Mouse (Mus musculus): ENCODE measurements around the gene Ankrd13d. TPM values are rescaled to one million over a fixed set of nuclear protein-coding genes. Genes with fewer than 3 reads are reported as not detected.

Ankrd13d gene
- polyA plus RNA-seq, 1 experiment from 2014 or later = 2.1 TPM

- Histone ChIP-seq H3K27ac (ENCODE audit: low read depth, low read length) (no peak overlapping the region), H3K4me2 (peak overlapping the region; percentile 93), H3K36me3 (ENCODE audit: control insufficient read depth, insufficient read depth, low read length) (peaks cover 24% of the 10 kb centered on the region), H3K4me1 (ENCODE audit: control insufficient read depth, insufficient read depth, low read length) (no peaks in the 10 kb centered on the region), H3K4me3 (ENCODE audit: low read depth, low read length) (peak overlapping the region; percentile 63), H3K27me3 (ENCODE audit: control insufficient read depth, insufficient read depth, low read length) (peaks cover 3% of the 10 kb centered on the region), H3K9ac (ENCODE audit: low read depth, low read length) (no peak overlapping the region), H3K9me3 (replicated peaks; ENCODE audit: control insufficient read depth, low read length) (no peaks in the 10 kb centered on the region)
- WGBS (ENCODE audit: insufficient replicate concordance) = 56% methylated on average over 7 of the region's 7 CpGs
- ATAC-seq (replicated peaks; ENCODE audit: insufficient number of reproducible peaks, low FRiP score, low TSS enrichment) = no peak
These were observed 716 bp upstream of the Ankrd13d start for GRCm38 (mm10) chr19:4283653-4284052.

GRCm38 (mm10) chr19:4280425-4280824 lies 2.5 kb downstream of the Ankrd13d start:
- H3K9ac ChIP-seq (ENCODE audit: low read depth, low read length) = no peak overlapping the region
- peaks cover 3% of the 10 kb centered on the region for H3K27me3 ChIP-seq (ENCODE audit: control insufficient read depth, insufficient read depth, low read length)
- H3K4me1 ChIP-seq (ENCODE audit: control insufficient read depth, insufficient read depth, low read length) = no peaks in the 10 kb centered on the region
- 86% methylated on average over 9 of the region's 9 CpGs for WGBS (ENCODE audit: insufficient replicate concordance)
- ATAC-seq (replicated peaks; ENCODE audit: insufficient number of reproducible peaks, low FRiP score, low TSS enrichment) = no peak
- H3K27ac ChIP-seq (ENCODE audit: low read depth, low read length) = no peak overlapping the region
- H3K9me3 ChIP-seq (replicated peaks; ENCODE audit: control insufficient read depth, low read length) = no peaks in the 10 kb centered on the region
- H3K4me2 ChIP-seq = no peak overlapping the region
- H3K36me3 ChIP-seq (ENCODE audit: control insufficient read depth, insufficient read depth, low read length) = no peaks in the 10 kb centered on the region
- no peak overlapping the region for H3K4me3 ChIP-seq (ENCODE audit: low read depth, low read length)

GRCm38 (mm10) chr19:4279487-4279886 lies 3.5 kb downstream of the Ankrd13d start:
- no peak overlapping the region for H3K9ac ChIP-seq (ENCODE audit: low read depth, low read length)
- peaks cover 3% of the 10 kb centered on the region for H3K27me3 ChIP-seq (ENCODE audit: control insufficient read depth, insufficient read depth, low read length)
- 90% methylated on average over 1 of the region's 1 CpGs for WGBS (ENCODE audit: insufficient replicate concordance)
- H3K36me3 ChIP-seq (ENCODE audit: control insufficient read depth, insufficient read depth, low read length) = no peaks in the 10 kb centered on the region
- no peak overlapping the region for H3K4me3 ChIP-seq (ENCODE audit: low read depth, low read length)
- no peak overlapping the region for H3K4me2 ChIP-seq
- ATAC-seq (replicated peaks; ENCODE audit: insufficient number of reproducible peaks, low FRiP score, low TSS enrichment) = no peak
- no peaks in the 10 kb centered on the region for H3K9me3 ChIP-seq (replicated peaks; ENCODE audit: control insufficient read depth, low read length)
- H3K27ac ChIP-seq (ENCODE audit: low read depth, low read length) = no peak overlapping the region
- H3K4me1 ChIP-seq (ENCODE audit: control insufficient read depth, insufficient read depth, low read length) = no peaks in the 10 kb centered on the region

GRCm38 (mm10) chr19:4270972-4271371 lies 12.0 kb downstream of the Ankrd13d start:
- peaks cover 37% of the 10 kb centered on the region for H3K27me3 ChIP-seq (ENCODE audit: control insufficient read depth, insufficient read depth, low read length)
- no peaks in the 10 kb centered on the region for H3K9me3 ChIP-seq (replicated peaks; ENCODE audit: control insufficient read depth, low read length)
- H3K4me3 ChIP-seq (ENCODE audit: low read depth, low read length) = no peak overlapping the region
- H3K9ac ChIP-seq (ENCODE audit: low read depth, low read length) = no peak overlapping the region
- no peak overlapping the region for H3K27ac ChIP-seq (ENCODE audit: low read depth, low read length)
- 86% methylated on average over 11 of the region's 11 CpGs for WGBS (ENCODE audit: insufficient replicate concordance)
- no peak overlapping the region for H3K4me2 ChIP-seq
- 0 out of 2 replicates have a peak, but pooled peaks cover 4% of the 10 kb centered on the region for H3K4me1 ChIP-seq (ENCODE audit: control insufficient read depth, insufficient read depth, low read length)
- no peaks in the 10 kb centered on the region for H3K36me3 ChIP-seq (ENCODE audit: control insufficient read depth, insufficient read depth, low read length)
- ATAC-seq (replicated peaks; ENCODE audit: insufficient number of reproducible peaks, low FRiP score, low TSS enrichment) = no peak

GRCm38 (mm10) chr19:4270187-4270586 lies 12.8 kb downstream of the Ankrd13d start:
- H3K27ac ChIP-seq (ENCODE audit: low read depth, low read length) = no peak overlapping the region
- H3K4me3 ChIP-seq (ENCODE audit: low read depth, low read length) = no peak overlapping the region
- no peak overlapping the region for H3K4me2 ChIP-seq
- no peaks in the 10 kb centered on the region for H3K9me3 ChIP-seq (replicated peaks; ENCODE audit: control insufficient read depth, low read length)
- H3K9ac ChIP-seq (ENCODE audit: low read depth, low read length) = no peak overlapping the region
- H3K36me3 ChIP-seq (ENCODE audit: control insufficient read depth, insufficient read depth, low read length) = no peaks in the 10 kb centered on the region
- 0 out of 2 replicates have a peak, but pooled peaks cover 4% of the 10 kb centered on the region for H3K4me1 ChIP-seq (ENCODE audit: control insufficient read depth, insufficient read depth, low read length)
- WGBS (ENCODE audit: insufficient replicate concordance) = 52% methylated on average over 6 of the region's 6 CpGs
- peaks cover 38% of the 10 kb centered on the region for H3K27me3 ChIP-seq (ENCODE audit: control insufficient read depth, insufficient read depth, low read length)
- no peak for ATAC-seq (replicated peaks; ENCODE audit: insufficient number of reproducible peaks, low FRiP score, low TSS enrichment)

- Histone ChIP-seq H3K36me3 (ENCODE audit: control insufficient read depth, insufficient read depth, low read length) (no peaks in the 10 kb centered on the region), H3K9ac (ENCODE audit: low read depth, low read length) (peak within 1 kb of the TSS; percentile 66), H3K4me3 (ENCODE audit: low read depth, low read length) (peak within 1 kb of the TSS; percentile 56), H3K4me1 (ENCODE audit: control insufficient read depth, insufficient read depth, low read length) (0 out of 2 replicates have a peak, but pooled peaks cover 4% of the 10 kb centered on the region), H3K4me2 (peak within 1 kb of the TSS; percentile 87), H3K27ac (ENCODE audit: low read depth, low read length) (no peak within 1 kb of the TSS), H3K27me3 (ENCODE audit: control insufficient read depth, insufficient read depth, low read length) (peaks cover 43% of the 10 kb centered on the region), H3K9me3 (replicated peaks; ENCODE audit: control insufficient read depth, low read length) (no peaks in the 10 kb centered on the region)
- ATAC-seq (replicated peaks; ENCODE audit: insufficient number of reproducible peaks, low FRiP score, low TSS enrichment) = peak; percentile 71
- 6% methylated on average over 46 of the region's 46 CpGs for WGBS (ENCODE audit: insufficient replicate concordance)
These were observed 14.2 kb downstream of the Ankrd13d start, which contains the start of gene Ssh3 for GRCm38 (mm10) chr19:4268566-4269361. Gene Ssh3, minus strand, starts transcription at chr19:4269180.

- Histone ChIP-seq H3K4me2 (no peak overlapping the region), H3K4me1 (ENCODE audit: control insufficient read depth, insufficient read depth, low read length) (0 out of 2 replicates have a peak, but pooled peaks cover 4% of the 10 kb centered on the region), H3K9me3 (replicated peaks; ENCODE audit: control insufficient read depth, low read length) (no peaks in the 10 kb centered on the region), H3K9ac (ENCODE audit: low read depth, low read length) (no peak overlapping the region), H3K4me3 (ENCODE audit: low read depth, low read length) (no peak overlapping the region), H3K27ac (ENCODE audit: low read depth, low read length) (no peak overlapping the region), H3K27me3 (ENCODE audit: control insufficient read depth, insufficient read depth, low read length) (peaks cover 43% of the 10 kb centered on the region), H3K36me3 (ENCODE audit: control insufficient read depth, insufficient read depth, low read length) (no peaks in the 10 kb centered on the region)
- WGBS (ENCODE audit: insufficient replicate concordance) = 54% methylated on average over 4 of the region's 4 CpGs
- no peak for ATAC-seq (replicated peaks; ENCODE audit: insufficient number of reproducible peaks, low FRiP score, low TSS enrichment)
These were observed 17.0 kb downstream of the Ankrd13d start for GRCm38 (mm10) chr19:4265956-4266355.

GRCm38 (mm10) chr19:4264171-4264780 lies 18.7 kb downstream of the Ankrd13d start:
- no peak overlapping the region for H3K4me2 ChIP-seq
- H3K36me3 ChIP-seq (ENCODE audit: control insufficient read depth, insufficient read depth, low read length) = no peaks in the 10 kb centered on the region
- no peak overlapping the region for H3K9ac ChIP-seq (ENCODE audit: low read depth, low read length)
- H3K4me3 ChIP-seq (ENCODE audit: low read depth, low read length) = no peak overlapping the region
- 0 out of 2 replicates have a peak, but pooled peaks cover 4% of the 10 kb centered on the region for H3K4me1 ChIP-seq (ENCODE audit: control insufficient read depth, insufficient read depth, low read length)
- 84% methylated on average over 6 of the region's 6 CpGs for WGBS (ENCODE audit: insufficient replicate concordance)
- ATAC-seq (replicated peaks; ENCODE audit: insufficient number of reproducible peaks, low FRiP score, low TSS enrichment) = no peak
- H3K27me3 ChIP-seq (ENCODE audit: control insufficient read depth, insufficient read depth, low read length) = peaks cover 27% of the 10 kb centered on the region
- H3K27ac ChIP-seq (ENCODE audit: low read depth, low read length) = no peak overlapping the region
- H3K9me3 ChIP-seq (replicated peaks; ENCODE audit: control insufficient read depth, low read length) = no peaks in the 10 kb centered on the region

All from heart, embryonic 11.5 days (tissue).